ENCODE assay signal across 8 mouse cellular contexts in genomic region chr9:120914877-120915459, GRCm38 (mm10). TPM values are rescaled to one million over a fixed set of nuclear protein-coding genes. Genes with fewer than 3 reads are reported as not detected.
DNase-seq lines count a peak whose midpoint lies in the region; ATAC-seq lines count a peak whose summit lies in the region.

No protein-coding gene starts in this region.

- peak overlapping the region; percentile 58 for H3K27ac ChIP-seq in heart, embryonic 15.5 days
- no peak overlapping the region for H3K27ac ChIP-seq in liver, embryonic 16.5 days (ENCODE audit: low read length)

- peak; percentile 84 for ATAC-seq in CD4-positive, CD25-positive, alpha-beta regulatory T cell, adult 4 months
- ATAC-seq in activated CD4-positive, CD25-positive, alpha-beta regulatory T cell, adult 4 months = peak; percentile 69
- peak; percentile 66 for ATAC-seq in heart, embryonic 15.5 days (replicated peaks; ENCODE audit: insufficient number of reproducible peaks, insufficient read depth, low FRiP score, low read depth)
- ATAC-seq in liver, embryonic 16.5 days (ENCODE audit: low read depth) = peak; percentile 65

- no peaks in the 10 kb centered on the region for H3K9me3 ChIP-seq in heart, embryonic 15.5 days (replicated peaks)
- H3K9me3 ChIP-seq in liver, embryonic 16.5 days (replicated peaks; ENCODE audit: control insufficient read depth, low read length) = no peaks in the 10 kb centered on the region

- H3K9ac ChIP-seq in heart, embryonic 15.5 days = no peak overlapping the region
- H3K9ac ChIP-seq in liver, embryonic 16.5 days (ENCODE audit: low read depth, low read length) = no peak overlapping the region

- no peaks in the 10 kb centered on the region for H3K27me3 ChIP-seq in heart, embryonic 15.5 days
- H3K27me3 ChIP-seq in liver, embryonic 16.5 days (ENCODE audit: control insufficient read depth, insufficient read depth, low read depth, low read length) = no peaks in the 10 kb centered on the region

- DNase-seq in testis, postnatal 10 days (ENCODE audit: low spot score) = peak; percentile 65
- DNase-seq in ovary, adult 18-20 months (ENCODE audit: low spot score) = no peak
- DNase-seq in frontal cortex, postnatal 14 days (ENCODE audit: low spot score in 2 of 2) = no peak
- DNase-seq in urinary bladder, postnatal 10 days (ENCODE audit: low spot score) = no peak

- H3K4me2 ChIP-seq in heart, embryonic 15.5 days = 0 out of 2 replicates have a peak overlapping the region, but pooled peaks have one; percentile 3
- H3K4me2 ChIP-seq in liver, embryonic 16.5 days (ENCODE audit: low read depth, low read length) = no peak overlapping the region

- no peak overlapping the region for H3K4me3 ChIP-seq in heart, embryonic 15.5 days
- no peak overlapping the region for H3K4me3 ChIP-seq in liver, embryonic 16.5 days (ENCODE audit: low read depth, low read length)

- peaks cover 11% of the 10 kb centered on the region for H3K4me1 ChIP-seq in heart, embryonic 15.5 days (replicated peaks)
- H3K4me1 ChIP-seq in liver, embryonic 16.5 days (ENCODE audit: control insufficient read depth, low read depth, low read length) = peaks cover 2% of the 10 kb centered on the region; the same call in 1 of the 2 replicates

- 74% methylated on average over 14 of the region's 14 CpGs for WGBS in heart, embryonic 15.5 days
- 28% methylated on average over 14 of the region's 14 CpGs for WGBS in liver, embryonic 16.5 days (ENCODE audit: insufficient replicate concordance)

- H3K36me3 ChIP-seq in heart, embryonic 15.5 days = no peaks in the 10 kb centered on the region
- H3K36me3 ChIP-seq in liver, embryonic 16.5 days (ENCODE audit: control insufficient read depth, insufficient read depth) = no peaks in the 10 kb centered on the region

RNA-seq across cellular contexts. Expression of gene Ctnnb1, which starts 14.0 kb away (rescaled TPM):
- 100 to 1,000 TPM in 1 of 2 experiments, 10 to 100 TPM in 1; 59.3 to 107 TPM for polyA plus RNA-seq in CD4-positive, CD25-positive, alpha-beta regulatory T cell, adult 4 months (2017; shearing (Covaris generic))
- polyA plus RNA-seq in activated CD4-positive, CD25-positive, alpha-beta regulatory T cell, adult 4 months (2017; shearing (Covaris generic)) = 10 to 100 TPM; 72.8 to 83.1 TPM
- polyA plus RNA-seq in heart, embryonic 15.5 days (2015; fragmentation: Nextera tagmentation; extraction: Ambion mirVana) = 284 and 370 TPM in 2 replicates
- 90.6 and 94.7 TPM in 2 replicates for polyA plus RNA-seq in liver, embryonic 16.5 days (2015; fragmentation: Nextera tagmentation; extraction: Ambion mirVana)
